9 mouse cellular contexts compared by ENCODE assay signal in genomic region chr11:107965449-107965848, GRCm38 (mm10). TPM values are rescaled to one million over a fixed set of nuclear protein-coding genes. Genes with fewer than 3 reads are reported as not detected.
DNase-seq lines count a peak whose midpoint lies in the region.
"Had no signal": no experiment of that assay in that cellular context is flagged by ENCODE, and none has a peak within 500 bp of the region (broad histone marks: within the 10 kb centered on the region; RNA-seq: fewer than 3 reads in every experiment).

No protein-coding gene starts in this region.

- peak; percentile 17 for DNase-seq in ovary, postnatal 14 days (ENCODE audit: low spot score)
- no peak for DNase-seq in ovary, postnatal 10 days (ENCODE audit: low spot score)
- DNase-seq in frontal cortex, postnatal 14 days (ENCODE audit: low spot score in 2 of 2) = peak; percentile 62 to 77
- DNase-seq in left cerebral cortex, adult 9 months (ENCODE audit: low spot score in 2 of 2) = peak; percentile 50 to 67
- no peak for DNase-seq in spleen, adult 12 weeks (ENCODE audit: low spot score)
- DNase-seq in adrenal gland, postnatal 14 days = no peak
- DNase-seq in spleen, postnatal 36 days (ENCODE audit: low spot score in 2 of 2) = no peak

RNA-seq across cellular contexts. Expression of gene Cacng5, which starts 50.6 kb away (rescaled TPM):
- 0.33 and 0.60 TPM in 2 replicates for total RNA-seq in adrenal gland, postnatal 14 days (2021)
- total RNA-seq: heart, adult 18-20 months; MEL had no signal

Comparison
In these comparisons a context has a peak if more than half of its experiments do, and no peak if none do; other contexts are left out.
1. DNase-seq: peak in ovary, postnatal 14 days (single experiment), frontal cortex, postnatal 14 days (2 of 2) and left cerebral cortex, adult 9 months (2 of 2); none in ovary, postnatal 10 days (single experiment), spleen, adult 12 weeks (single experiment), adrenal gland, postnatal 14 days (single experiment) and spleen, postnatal 36 days (0 of 2).